Mouse (Mus musculus) ES-E14 (cell line): ENCODE measurements around the gene Ppp1r9b.

Source experiments
- ZC3H11A ChIP-seq: IDR thresholded peaks from 2 replicates; pipeline ENCODE4 v1.6.1; 2012; ENCODE audit warnings: low read depth, mild to moderate bottlenecking, inconsistent platforms, low read length, borderline replicate concordance
- ZNF384 ChIP-seq: IDR thresholded peaks from 2 replicates; pipeline ENCODE4 v1.6.1; 2012; ENCODE audit warnings: low read depth, low read length, inconsistent platforms

DNA sequence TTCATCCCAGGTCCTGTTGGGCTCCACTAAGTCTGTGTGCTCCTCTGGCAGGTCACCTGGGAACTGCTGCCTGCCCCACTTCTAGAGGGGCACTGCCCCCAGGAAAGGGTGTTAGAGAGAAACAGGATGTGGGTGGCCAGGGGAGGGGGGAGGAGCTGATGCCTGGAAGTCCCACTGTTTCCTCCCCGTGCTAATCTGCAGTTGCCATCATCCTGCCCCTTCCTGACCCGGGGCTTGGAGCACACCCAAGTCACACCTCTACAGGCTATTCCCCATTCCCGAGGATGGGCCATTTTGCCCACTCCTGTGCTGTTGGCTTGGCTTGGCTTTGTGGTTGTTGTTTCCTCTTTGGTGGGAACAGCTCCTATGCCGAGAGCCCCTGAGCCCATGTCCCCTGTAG, 9.7 kb downstream of the Ppp1r9b start:
- TF ChIP-seq ZNF384 (no peak), ZC3H11A (no peak)
